Mouse (Mus musculus): Measurements from ENCODE around the gene Hdgfl3.

Gene Hdgfl3

GRCm38 (mm10) chr7:81862587-81863583 is 71.4 kb downstream of the Hdgfl3 start:
- in situ Hi-C loops (cut with MboI; ENCODE audit: low pct_unique_long_range_greater_than_20kb in 1 of 2, low sequenced_read_pairs in 2 of 2, unreplicated experiment in 1 of 2), result no loop called here

DNA sequence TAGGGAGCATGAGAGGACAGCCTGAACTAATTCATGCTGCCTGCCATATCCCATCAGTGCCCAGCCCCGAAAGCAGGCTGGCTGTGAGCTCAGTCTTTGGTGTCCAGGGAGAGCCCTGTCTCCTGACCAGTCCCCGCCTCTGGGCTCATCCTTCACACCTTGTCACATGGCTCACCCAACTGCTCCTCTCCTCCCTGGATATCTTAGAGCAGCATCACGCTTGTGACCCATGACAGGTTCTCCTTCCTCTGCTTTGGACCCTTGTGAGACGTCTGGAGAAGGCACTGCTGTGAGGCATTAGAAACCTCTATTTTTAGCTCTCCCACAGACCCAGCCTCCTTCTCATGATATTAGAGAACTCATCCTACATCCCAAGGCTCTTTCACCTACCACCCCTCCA is 72.4 kb downstream of the Hdgfl3 start:
- in situ Hi-C loops (cut with MboI; ENCODE audit: low pct_unique_long_range_greater_than_20kb in 1 of 2, low sequenced_read_pairs in 2 of 2, unreplicated experiment in 1 of 2), result no loop called here

- in situ Hi-C loops (cut with MboI; ENCODE audit: low pct_unique_long_range_greater_than_20kb in 1 of 2, low sequenced_read_pairs in 2 of 2, unreplicated experiment in 1 of 2), result no loop called here
Observed at GRCm38 (mm10) chr7:81861461-81861860, 72.8 kb downstream of the Hdgfl3 start.

DNA sequence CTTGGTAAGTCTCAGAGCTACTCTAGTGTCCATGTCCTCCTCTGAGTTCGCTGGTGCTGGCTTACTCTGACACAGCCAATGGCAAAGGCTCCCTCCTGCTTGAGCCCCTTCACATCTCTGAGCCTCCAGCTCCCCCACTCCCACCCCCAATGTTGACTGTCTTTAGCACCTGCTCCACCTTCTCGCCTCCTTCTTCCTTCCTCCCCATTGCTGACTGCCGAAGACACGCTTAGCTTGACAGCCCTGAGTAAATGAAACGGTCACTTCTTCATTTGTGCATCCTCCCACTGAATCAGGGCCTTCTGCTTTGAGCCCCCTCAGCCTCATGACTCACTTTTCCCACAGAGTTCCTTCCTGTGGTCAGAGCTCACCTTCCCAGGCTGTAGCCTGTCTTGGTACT is 73.3 kb downstream of the Hdgfl3 start:
- in situ Hi-C loops (cut with MboI; ENCODE audit: low pct_unique_long_range_greater_than_20kb in 1 of 2, low sequenced_read_pairs in 2 of 2, unreplicated experiment in 1 of 2), result no loop called here

DNA sequence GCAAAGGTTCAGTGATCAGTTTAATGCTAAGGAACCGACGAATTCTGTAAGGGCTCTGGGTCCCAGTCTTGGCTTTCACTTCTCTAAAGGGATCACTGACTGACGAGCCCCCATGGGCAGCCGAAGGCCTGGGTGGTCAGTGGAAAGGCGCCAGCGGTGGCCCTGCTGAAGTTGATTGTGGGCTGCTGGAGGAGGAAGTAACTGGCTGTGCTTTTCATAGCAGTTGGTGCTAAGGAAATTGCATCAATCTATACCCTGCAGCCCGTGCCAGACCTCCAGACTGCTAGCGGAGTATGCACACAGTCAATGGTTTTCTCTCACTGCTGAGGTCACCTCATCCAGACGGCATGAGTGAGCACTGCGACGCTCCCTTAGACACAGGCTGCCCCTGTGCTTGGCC is 74.2 kb downstream of the Hdgfl3 start:
- in situ Hi-C loops (cut with MboI; ENCODE audit: low pct_unique_long_range_greater_than_20kb in 1 of 2, low sequenced_read_pairs in 2 of 2, unreplicated experiment in 1 of 2), result no loop called here

DNA sequence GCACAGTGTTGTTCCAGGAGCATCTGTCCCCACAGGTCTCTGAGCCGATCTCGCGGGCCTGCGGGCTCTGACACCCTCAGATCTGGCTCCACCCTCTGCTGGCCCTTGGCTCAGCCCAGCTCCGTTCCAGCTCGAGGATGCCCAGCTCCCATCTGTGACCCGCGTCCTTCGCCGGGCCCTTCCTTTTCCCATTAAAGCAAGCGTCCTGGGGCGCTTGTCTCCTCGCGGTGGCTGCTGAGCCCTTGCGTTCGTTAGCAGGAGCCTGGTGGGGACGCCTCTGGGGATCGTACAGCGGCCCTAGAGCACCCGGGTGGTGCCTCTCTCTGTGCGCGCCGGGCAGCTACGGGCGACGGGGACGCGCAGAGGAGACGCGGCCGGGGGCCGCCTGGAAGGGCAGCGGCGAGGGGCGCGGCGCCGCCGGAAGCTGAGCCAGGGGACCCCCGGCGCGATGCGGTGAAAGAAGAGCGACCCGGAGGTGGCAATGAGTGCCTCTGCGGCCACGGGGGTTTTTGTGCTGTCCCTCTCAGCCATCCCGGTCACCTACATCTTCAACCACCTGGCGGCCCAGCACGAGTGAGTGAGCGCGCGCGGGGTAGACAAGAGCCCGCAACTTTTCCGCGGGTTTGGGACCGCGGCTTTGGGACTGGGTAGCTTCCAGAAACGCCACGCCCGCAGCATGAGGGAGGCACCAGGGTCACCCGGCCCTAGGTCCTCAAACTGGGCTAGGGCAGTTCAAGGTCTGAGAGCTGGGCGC is 75.1 kb downstream of the Hdgfl3 start, which contains the start of gene Tm6sf1:
Gene Tm6sf1, plus strand, starts transcription at position 34 of the 754 bp plus-strand sequence.
- in situ Hi-C loops (cut with MboI; ENCODE audit: low pct_unique_long_range_greater_than_20kb in 1 of 2, low sequenced_read_pairs in 2 of 2, unreplicated experiment in 1 of 2), result no loop called here

- in situ Hi-C loops (cut with MboI; ENCODE audit: low pct_unique_long_range_greater_than_20kb in 1 of 2, low sequenced_read_pairs in 2 of 2, unreplicated experiment in 1 of 2), result no loop called here
Observed at GRCm38 (mm10) chr7:81858236-81858635, 76.0 kb downstream of the Hdgfl3 start.

DNA sequence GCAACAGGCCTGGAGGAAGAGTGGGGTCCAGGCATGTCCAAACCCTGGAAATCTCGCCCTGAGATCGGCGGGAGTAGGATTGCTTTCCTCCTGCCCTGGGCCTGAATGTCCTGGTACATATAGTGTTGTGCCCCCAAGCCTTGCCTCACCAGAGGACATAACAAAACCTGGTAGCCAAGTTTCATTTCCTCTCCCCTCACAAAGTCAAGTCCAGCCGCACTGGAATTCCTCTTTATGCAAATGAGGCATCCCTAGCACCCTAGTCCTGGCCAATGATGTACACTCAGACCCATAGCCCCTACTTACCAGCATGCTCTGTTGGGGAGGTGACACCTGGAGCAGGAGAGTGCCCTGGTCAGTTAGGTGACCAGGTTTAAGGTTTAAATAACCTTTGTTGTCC is 78.1 kb downstream of the Hdgfl3 start:
- in situ Hi-C loops (cut with MboI; ENCODE audit: low pct_unique_long_range_greater_than_20kb in 1 of 2, low sequenced_read_pairs in 2 of 2, unreplicated experiment in 1 of 2), result no loop called here

- in situ Hi-C loops (cut with MboI; ENCODE audit: low pct_unique_long_range_greater_than_20kb in 1 of 2, low sequenced_read_pairs in 2 of 2, unreplicated experiment in 1 of 2), result no loop called here
Observed at GRCm38 (mm10) chr7:81855694-81856093, 78.6 kb downstream of the Hdgfl3 start, which contains the start of gene Gm10160. Gene Gm10160 (minus strand): TSS chr7:81855794.

DNA sequence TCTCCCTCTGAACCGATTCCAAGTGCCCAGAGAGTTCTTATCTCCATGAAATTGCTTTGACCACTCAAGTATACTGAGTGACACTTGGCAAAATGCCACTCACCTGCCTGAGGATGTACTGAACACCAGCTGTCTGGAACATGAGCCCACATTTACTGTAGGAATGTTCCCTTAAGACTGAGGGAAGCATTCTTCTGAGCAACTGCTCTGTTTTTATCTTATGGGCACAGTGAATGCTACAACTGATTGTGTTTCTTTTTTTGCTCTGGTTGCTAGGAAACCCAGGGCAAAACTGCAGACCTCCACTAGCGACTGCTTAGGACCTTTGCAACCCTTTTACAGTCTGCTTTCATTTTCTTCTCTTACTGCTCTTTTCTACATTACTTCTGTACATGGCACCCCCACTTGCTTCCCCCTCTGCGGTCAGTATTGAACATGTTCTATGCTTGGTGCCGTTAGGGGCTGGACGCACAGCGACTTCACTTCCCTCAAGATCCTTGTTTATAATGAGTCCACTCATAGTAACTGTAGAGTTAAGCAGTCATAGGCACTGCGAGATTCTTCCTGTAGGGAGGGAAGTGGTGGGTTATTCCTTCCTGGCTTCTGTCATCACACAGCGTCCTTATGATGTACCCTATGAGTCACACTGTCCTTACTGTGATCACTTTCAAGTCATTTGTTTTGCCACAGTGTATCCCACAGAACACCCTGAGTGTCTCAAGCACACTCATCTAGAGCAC is 79.5 kb downstream of the Hdgfl3 start:
- in situ Hi-C loops (cut with MboI; ENCODE audit: low pct_unique_long_range_greater_than_20kb in 1 of 2, low sequenced_read_pairs in 2 of 2, unreplicated experiment in 1 of 2), result no loop called here

DNA sequence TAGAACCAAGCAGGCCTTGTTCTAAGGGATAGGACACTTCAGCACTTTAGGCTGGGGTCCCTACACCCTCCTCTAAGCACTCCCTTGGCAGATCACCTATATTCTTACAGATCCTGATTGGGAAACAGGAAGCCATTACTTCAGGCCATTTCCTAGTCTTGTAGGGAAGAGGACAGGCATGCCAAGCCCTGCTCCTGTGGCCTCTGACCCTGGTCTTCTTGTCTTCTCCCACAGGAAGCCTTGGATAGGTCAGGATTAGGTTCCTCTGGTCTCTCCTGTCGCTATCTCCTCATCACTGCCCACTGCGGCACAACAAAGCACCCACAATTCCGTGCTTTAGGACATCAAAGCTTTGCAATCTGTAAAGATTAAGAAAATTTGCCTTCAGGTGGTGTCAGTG is 82.6 kb downstream of the Hdgfl3 start:
- in situ Hi-C loops (cut with MboI; ENCODE audit: low pct_unique_long_range_greater_than_20kb in 1 of 2, low sequenced_read_pairs in 2 of 2, unreplicated experiment in 1 of 2), result no loop called here

- in situ Hi-C loops (cut with MboI; ENCODE audit: low pct_unique_long_range_greater_than_20kb in 1 of 2, low sequenced_read_pairs in 2 of 2, unreplicated experiment in 1 of 2), result no loop called here
Observed at GRCm38 (mm10) chr7:81850171-81850570, 84.1 kb downstream of the Hdgfl3 start.

- in situ Hi-C loops (cut with MboI; ENCODE audit: low pct_unique_long_range_greater_than_20kb in 1 of 2, low sequenced_read_pairs in 2 of 2, unreplicated experiment in 1 of 2), result no loop called here
Observed at GRCm38 (mm10) chr7:81849633-81850032, 84.6 kb downstream of the Hdgfl3 start.

- in situ Hi-C loops (cut with MboI; ENCODE audit: low pct_unique_long_range_greater_than_20kb in 1 of 2, low sequenced_read_pairs in 2 of 2, unreplicated experiment in 1 of 2), result no loop called here
Observed at GRCm38 (mm10) chr7:81849214-81849613, 85.1 kb downstream of the Hdgfl3 start.

DNA sequence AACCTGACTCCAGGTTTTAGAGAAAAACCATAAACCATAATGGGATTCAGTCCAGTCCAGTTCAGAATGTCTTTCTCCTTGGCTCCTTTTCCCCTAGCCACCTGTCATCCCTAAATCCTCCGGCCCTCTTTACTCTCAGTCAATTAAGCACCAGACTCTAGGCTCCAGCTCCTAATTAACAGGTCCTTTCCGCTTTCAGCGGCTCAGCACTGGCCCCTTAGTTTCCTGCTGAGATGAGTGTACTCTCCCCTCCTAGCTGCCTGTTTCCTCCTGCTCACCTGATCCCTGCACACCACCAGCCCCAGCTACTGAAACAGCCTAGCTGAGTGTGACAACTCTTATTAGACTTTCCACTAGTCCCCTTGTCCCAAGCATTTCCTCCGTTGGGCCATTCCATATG is 86.5 kb downstream of the Hdgfl3 start:
- in situ Hi-C loops (cut with MboI; ENCODE audit: low pct_unique_long_range_greater_than_20kb in 1 of 2, low sequenced_read_pairs in 2 of 2, unreplicated experiment in 1 of 2), result no loop called here

GRCm38 (mm10) chr7:81847010-81847409 is 87.3 kb downstream of the Hdgfl3 start:
- in situ Hi-C loops (cut with MboI; ENCODE audit: low pct_unique_long_range_greater_than_20kb in 1 of 2, low sequenced_read_pairs in 2 of 2, unreplicated experiment in 1 of 2), result no loop called here

DNA sequence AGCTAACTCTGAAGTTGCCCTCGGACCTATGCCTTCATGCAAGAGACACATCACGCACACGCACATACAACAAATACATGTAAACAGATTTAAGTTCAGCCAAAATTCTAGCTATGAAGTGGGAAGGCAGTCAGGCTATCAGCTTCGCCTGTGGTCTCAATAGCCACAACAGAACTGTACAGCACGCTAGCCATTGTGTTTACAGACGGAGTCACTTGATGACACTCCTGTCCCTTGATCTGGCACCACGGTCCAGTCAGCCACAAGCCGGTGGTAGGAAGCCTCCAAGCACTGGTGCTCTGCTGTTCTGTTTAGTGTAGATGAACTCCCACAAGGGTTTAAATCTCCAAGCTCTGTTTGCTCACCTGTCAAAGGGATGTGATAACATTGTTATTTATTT is 88.3 kb downstream of the Hdgfl3 start:
- in situ Hi-C loops (cut with MboI; ENCODE audit: low pct_unique_long_range_greater_than_20kb in 1 of 2, low sequenced_read_pairs in 2 of 2, unreplicated experiment in 1 of 2), result no loop called here

- in situ Hi-C loops (cut with MboI; ENCODE audit: low pct_unique_long_range_greater_than_20kb in 1 of 2, low sequenced_read_pairs in 2 of 2, unreplicated experiment in 1 of 2), result no loop called here
Observed at GRCm38 (mm10) chr7:81845313-81845712, 89.0 kb downstream of the Hdgfl3 start.

DNA sequence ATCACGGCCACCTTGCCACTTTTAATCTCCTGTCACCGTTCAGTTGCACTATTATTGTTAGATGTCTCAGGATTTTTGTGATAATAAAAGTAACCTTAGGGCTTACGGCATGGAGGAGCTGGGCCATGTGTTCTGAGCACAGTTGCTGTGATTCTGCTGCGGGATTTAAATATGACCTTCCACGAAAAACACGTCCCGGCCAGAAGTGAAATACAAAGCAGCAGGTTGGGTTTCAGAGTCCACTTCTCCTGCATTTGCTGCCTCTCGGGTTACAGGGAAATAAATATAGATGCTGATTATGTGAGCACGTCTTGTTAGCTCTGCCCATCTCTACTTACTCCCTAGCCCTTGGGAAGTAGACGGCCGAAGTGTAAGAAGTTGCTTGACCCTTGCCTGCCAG is 89.5 kb downstream of the Hdgfl3 start:
- in situ Hi-C loops (cut with MboI; ENCODE audit: low pct_unique_long_range_greater_than_20kb in 1 of 2, low sequenced_read_pairs in 2 of 2, unreplicated experiment in 1 of 2), result no loop called here

All from mouse embryonic stem cell (cell line).